Mouse (Mus musculus) adrenal gland, postnatal 25 days (tissue): ENCODE measurements around the gene Ramp2. TPM values are rescaled to one million over a fixed set of nuclear protein-coding genes. Genes with fewer than 3 reads are reported as not detected.
A peak's percentile ranks its signal among the peaks of the same experiment; 100 is the strongest.

ENCODE experiments used
- DNase-seq: peaks from one replicate; pipeline ENCODE4 v3.0.0; 2021; ENCODE audit warnings: mixed read lengths
- total RNA-seq: library from RNA; stranded (reverse); gene quantifications from 2 replicates; pipeline ENCODE4 v1.2.3, GENCODE M21; 2021

The Ramp2 gene
- total RNA-seq, 1 experiment from 2014 or later, result 57.0 TPM

GRCm38 (mm10) chr11:101269577-101270116, 23.8 kb downstream of the Ramp2 start:
- DNase-seq, result no peak

GRCm38 (mm10) chr11:101272446-101272845, 26.6 kb downstream of the Ramp2 start:
- no peak for DNase-seq

GRCm38 (mm10) chr11:101275309-101275708, 29.5 kb downstream of the Ramp2 start:
- DNase-seq, result no peak

- no peak for DNase-seq
Observed at GRCm38 (mm10) chr11:101276319-101277070, 30.7 kb downstream of the Ramp2 start.

GRCm38 (mm10) chr11:101277381-101278222, 31.8 kb downstream of the Ramp2 start:
- no peak for DNase-seq

GRCm38 (mm10) chr11:101278223-101279192, 32.7 kb downstream of the Ramp2 start, which contains the start of the genes Cntd1 and Coa3:
TSS of gene Cntd1 (plus strand) at chr11:101279012.
TSS of gene Coa3 (minus strand) at chr11:101279114.
- peak; percentile 81 for DNase-seq

DNA sequence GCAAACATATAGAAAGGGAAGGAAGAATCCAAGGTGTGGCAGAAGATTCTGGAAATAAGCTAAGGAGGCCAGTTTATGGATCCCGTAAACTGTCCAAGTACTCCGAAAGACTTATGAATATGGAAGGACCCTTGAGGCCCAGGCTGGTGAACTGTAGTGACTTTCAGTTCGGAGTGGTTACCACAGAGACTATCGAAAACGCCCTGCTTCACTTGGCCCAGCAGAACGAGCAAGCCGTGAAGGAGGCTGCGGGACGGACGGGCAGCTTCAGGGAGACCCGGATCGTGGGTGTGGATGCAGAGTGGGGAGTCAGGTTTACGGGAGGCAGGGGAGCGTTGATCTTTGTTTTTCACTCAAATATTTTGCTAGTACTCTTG, 33.4 kb downstream of the Ramp2 start:
- no peak for DNase-seq

GRCm38 (mm10) chr11:101280837-101281236, 35.0 kb downstream of the Ramp2 start:
- no peak for DNase-seq

- DNase-seq, result no peak
Observed at GRCm38 (mm10) chr11:101282896-101283295, 37.1 kb downstream of the Ramp2 start.

GRCm38 (mm10) chr11:101283805-101284204, 38.0 kb downstream of the Ramp2 start:
- DNase-seq, result no peak

DNA sequence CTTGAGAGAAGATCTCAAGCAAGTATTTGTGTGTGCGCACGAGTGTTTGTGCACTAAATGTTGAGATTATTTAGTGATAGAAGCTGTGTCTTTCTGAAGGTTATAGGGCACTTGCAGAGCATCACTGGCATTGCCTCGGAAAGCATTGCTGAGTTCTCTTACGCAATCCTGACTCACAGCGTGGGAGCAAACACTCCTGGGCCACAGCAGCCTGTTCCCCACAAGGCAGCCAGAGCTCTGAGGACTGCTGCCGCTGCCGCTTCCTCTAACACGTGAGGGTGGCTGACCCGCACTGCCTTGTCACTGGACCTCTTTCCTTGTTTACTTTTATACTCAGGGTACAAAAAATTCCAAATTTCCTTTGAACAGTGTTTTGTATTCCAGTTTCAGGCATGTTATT, 41.5 kb downstream of the Ramp2 start:
- DNase-seq, result peak; percentile 52

GRCm38 (mm10) chr11:101291231-101291630, 45.4 kb downstream of the Ramp2 start:
- no peak for DNase-seq

GRCm38 (mm10) chr11:101295191-101295590, 49.4 kb downstream of the Ramp2 start:
- DNase-seq, result no peak

DNA sequence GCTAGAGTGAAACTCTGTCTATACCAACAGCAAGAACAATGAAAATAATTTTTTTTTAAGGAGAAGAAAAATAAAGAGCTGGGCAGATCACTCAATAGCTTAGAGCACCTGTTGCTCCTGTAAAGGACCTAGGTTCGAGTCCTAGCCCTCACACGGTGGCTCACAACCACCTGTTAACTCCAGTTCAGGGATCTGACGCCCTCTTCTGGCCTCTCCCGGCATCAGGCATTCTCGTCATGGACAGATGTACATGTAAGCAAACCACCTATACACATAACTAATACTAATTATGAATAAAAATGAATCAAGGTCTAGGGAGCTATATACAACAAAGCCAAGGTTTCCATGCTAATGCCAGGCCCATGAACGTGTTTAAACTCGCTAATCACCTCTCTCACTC, 55.1 kb downstream of the Ramp2 start:
- no peak for DNase-seq

DNA sequence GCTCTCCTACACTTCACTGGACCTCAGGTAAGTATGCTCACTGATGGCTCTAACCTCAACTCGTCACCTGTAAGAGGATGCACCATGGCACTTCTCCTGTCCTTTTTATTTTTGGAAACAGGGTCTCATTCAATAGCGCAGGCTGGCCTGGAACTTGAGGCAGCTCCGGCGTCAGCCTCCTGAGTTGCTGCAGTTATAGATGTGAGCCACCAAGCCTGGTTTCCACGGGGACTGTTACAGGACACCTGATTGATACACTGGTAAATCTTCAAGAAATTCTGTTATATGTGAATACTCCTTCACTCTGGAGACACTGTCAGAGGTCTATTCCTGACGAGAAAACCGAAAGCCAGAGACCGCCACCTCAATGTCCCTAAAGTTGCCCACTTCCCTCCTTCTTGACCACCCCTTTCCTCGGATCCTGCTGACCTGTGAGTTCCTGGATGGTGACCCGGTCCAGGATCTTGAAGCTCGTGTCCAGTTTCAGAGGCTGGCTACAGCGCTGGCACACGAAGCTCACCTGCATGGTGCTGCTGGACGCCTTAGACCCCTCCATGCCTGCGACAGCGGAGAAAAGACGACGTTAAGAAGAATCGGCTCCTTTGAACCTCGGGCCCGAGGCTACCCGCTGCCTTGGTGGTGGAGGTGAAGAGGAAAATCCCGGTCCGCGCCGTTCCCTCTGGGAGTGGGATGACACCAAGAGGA, 55.6 kb downstream of the Ramp2 start:
- no peak for DNase-seq

DNA sequence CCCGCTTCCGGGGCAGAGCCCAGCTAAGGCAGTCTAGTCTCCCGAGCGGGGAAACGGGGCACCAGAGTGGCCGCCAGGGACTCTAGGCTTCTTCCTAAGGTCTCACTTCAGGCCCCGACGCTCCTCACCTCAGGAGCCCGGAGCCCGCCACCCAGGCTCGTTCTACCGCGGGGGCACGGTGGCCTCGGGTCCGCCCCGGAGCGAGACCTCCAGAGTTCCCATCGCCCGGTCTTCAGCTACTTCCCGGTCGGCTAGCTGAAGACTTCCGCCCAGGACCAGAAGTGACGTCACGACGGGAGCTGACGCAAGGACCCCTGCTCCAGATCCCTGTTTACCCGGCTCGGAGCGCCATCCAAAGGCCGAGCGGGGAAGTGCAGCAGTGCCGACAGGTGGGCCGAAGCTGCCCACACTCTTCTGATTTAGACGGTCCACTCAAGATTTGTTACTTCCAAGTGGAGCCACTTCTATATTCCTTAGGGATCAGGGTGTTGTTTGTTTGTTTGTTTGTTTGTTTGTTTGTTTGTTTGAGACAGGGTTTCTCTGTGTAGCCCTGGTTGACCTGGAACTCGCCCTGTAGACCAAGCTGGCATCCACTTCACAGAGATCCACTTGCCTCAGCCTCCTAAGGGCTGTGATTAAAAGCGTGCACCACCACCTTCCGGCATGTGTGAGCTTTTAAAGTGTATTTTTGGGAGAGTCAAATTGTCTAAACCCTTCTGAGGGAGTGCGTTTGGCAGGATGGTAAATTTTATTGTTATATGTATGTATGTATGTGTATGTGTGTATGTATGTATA, 56.4 kb downstream of the Ramp2 start, which contains the start of gene Becn1:
Gene Becn1, minus strand, starts transcription at position 283 of the 795 bp plus-strand sequence.
- peak; percentile 98 for DNase-seq

GRCm38 (mm10) chr11:101307744-101308143, 61.9 kb downstream of the Ramp2 start:
- DNase-seq, result no peak
